Mouse (Mus musculus) limb, embryonic 10.5 days (tissue): ENCODE measurements at regions not wholly inside any gene's neighbourhood (a gene's known extent, or its start where the extent isn't known, plus 50 kb on each side); places are given as distances from the start of the nearest gene placed in this dataset.

Source experiments
- DNase-seq: peaks from one replicate; pipeline ENCODE4 v3.0.0-alpha.2; 2017; ENCODE audit warnings: low spot score
- H3K27ac ChIP-seq: fragments of 300-500 bp; sonication (generic); 2 replicates; pipeline ENCODE4 v1.5.1; 2016; ENCODE audit warnings: mild to moderate bottlenecking
- H3K27me3 ChIP-seq: fragments of 300-500 bp; sonication (generic); 2 replicates; pipeline ENCODE4 v1.6.1; 2016; ENCODE audit warnings: low read depth, mild to moderate bottlenecking; ENCODE audit not compliant: poor library complexity, severe bottlenecking
- H3K36me3 ChIP-seq: fragments of 300-500 bp; sonication (generic); 2 replicates; pipeline ENCODE4 v1.6.1; 2016; ENCODE audit warnings: mild to moderate bottlenecking, moderate library complexity
- H3K4me1 ChIP-seq: fragments of 300-500 bp; sonication (generic); 2 replicates; pipeline ENCODE4 v1.6.1; 2016
- H3K4me3 ChIP-seq: fragments of 300-500 bp; sonication (generic); 2 replicates; pipeline ENCODE4 v1.5.1; 2016; ENCODE audit warnings: mild to moderate bottlenecking, moderate library complexity
- H3K9me3 ChIP-seq: fragments of 300-500 bp; sonication (generic); replicated peaks from 2 replicates; pipeline ENCODE4 v1.6.1; 2016; ENCODE audit warnings: mild to moderate bottlenecking
- WGBS: fragments of 180-500 bp; shearing (Covaris S2); methylation state at CpG from one replicate; pipeline ENCODE4 v1.1.7; 2016; 5-methylcytosine and 5-hydroxymethylcytosine counted together

GRCm38 (mm10) chr12:70598211-70598701 is 145.4 kb downstream of the Tmx1 start:
- WGBS = 92% methylated on average over 15 of the region's 15 CpGs
- H3K27ac ChIP-seq = no peak overlapping the region
- H3K36me3 ChIP-seq = no peaks in the 10 kb centered on the region
- H3K4me3 ChIP-seq = no peak overlapping the region
- H3K4me1 ChIP-seq = no peaks in the 10 kb centered on the region
- DNase-seq = no peak
- H3K9me3 ChIP-seq = no peaks in the 10 kb centered on the region
- no peaks in the 10 kb centered on the region for H3K27me3 ChIP-seq

DNA sequence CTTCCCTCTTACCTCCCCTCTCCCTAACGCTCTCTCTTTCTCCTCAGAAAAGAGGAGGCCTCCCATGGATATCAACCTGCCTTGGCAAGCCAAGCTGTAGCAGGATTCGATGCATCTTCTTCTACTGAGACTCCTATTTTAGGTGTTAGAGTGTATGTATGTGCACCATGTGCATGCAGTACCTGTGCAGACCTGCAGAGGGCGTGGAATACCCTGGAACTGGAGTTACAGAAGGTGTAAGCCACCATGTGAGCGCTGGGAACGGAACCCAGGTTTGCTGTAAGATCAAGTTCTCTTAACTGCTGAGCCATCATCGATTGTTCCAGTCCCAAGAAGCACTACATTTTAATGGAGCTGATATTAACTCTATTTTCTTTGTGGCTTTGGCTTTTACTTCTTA is 146.8 kb downstream of the Tmx1 start:
- Histone ChIP-seq H3K27ac (no peak overlapping the region), H3K4me3 (no peak overlapping the region), H3K9me3 (no peaks in the 10 kb centered on the region), H3K27me3 (no peaks in the 10 kb centered on the region), H3K36me3 (no peaks in the 10 kb centered on the region), H3K4me1 (no peaks in the 10 kb centered on the region)
- 84% methylated on average over 6 of the region's 6 CpGs for WGBS
- no peak for DNase-seq

DNA sequence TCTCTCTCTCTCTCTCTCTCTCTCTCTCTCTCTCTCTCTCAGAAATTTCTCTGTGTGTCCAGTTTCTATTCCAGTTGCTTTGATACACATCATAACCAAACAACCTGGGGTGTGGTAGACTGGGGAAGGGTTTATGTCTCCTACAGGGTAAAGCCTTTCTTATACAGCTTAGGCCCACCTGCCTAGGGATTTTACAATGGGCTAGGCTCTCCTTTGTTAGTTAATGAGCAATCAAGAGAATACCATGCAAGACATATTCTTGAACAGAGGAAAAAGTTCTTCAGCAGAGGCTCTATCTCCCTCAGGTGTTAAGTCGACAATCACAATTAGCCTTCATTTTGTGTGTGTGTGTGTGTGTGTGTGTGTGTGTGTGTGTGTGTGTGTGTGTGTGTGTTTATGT is 151.0 kb downstream of the Tmx1 start:
- Histone ChIP-seq H3K4me1 (peaks cover 5% of the 10 kb centered on the region; the same call in 1 of the 2 replicates), H3K27ac (no peak overlapping the region), H3K4me3 (no peak overlapping the region), H3K36me3 (no peaks in the 10 kb centered on the region), H3K9me3 (no peaks in the 10 kb centered on the region), H3K27me3 (no peaks in the 10 kb centered on the region)
- no peak for DNase-seq
- WGBS = 84% methylated on average over 1 of the region's 1 CpGs

DNA sequence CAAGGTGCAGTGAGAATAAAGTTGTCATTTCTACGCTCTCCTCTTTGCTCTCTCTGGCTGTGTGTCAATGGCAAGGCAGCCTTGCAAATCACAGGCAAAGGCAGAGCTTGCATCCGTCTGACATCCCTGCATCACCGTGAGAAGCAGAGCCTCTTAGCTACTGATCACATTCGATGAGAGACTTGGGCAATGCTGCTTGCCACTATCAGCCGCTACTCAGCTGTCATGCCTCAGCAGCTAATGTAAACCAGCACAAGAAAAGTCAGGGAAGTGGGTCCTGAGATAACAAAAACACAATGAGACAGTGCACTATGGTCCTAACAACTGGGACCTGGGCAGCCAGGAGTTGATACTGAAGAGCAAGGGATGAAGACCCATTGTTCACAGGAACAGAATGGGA is 155.8 kb downstream of the Tmx1 start:
- no peaks in the 10 kb centered on the region for H3K9me3 ChIP-seq
- H3K27me3 ChIP-seq = no peaks in the 10 kb centered on the region
- peaks cover 7% of the 10 kb centered on the region; the same call in 1 of the 2 replicates for H3K4me1 ChIP-seq
- H3K27ac ChIP-seq = no peak overlapping the region
- DNase-seq = no peak
- H3K36me3 ChIP-seq = no peaks in the 10 kb centered on the region
- WGBS = 81% methylated on average over 5 of the region's 5 CpGs
- H3K4me3 ChIP-seq = no peak overlapping the region

DNA sequence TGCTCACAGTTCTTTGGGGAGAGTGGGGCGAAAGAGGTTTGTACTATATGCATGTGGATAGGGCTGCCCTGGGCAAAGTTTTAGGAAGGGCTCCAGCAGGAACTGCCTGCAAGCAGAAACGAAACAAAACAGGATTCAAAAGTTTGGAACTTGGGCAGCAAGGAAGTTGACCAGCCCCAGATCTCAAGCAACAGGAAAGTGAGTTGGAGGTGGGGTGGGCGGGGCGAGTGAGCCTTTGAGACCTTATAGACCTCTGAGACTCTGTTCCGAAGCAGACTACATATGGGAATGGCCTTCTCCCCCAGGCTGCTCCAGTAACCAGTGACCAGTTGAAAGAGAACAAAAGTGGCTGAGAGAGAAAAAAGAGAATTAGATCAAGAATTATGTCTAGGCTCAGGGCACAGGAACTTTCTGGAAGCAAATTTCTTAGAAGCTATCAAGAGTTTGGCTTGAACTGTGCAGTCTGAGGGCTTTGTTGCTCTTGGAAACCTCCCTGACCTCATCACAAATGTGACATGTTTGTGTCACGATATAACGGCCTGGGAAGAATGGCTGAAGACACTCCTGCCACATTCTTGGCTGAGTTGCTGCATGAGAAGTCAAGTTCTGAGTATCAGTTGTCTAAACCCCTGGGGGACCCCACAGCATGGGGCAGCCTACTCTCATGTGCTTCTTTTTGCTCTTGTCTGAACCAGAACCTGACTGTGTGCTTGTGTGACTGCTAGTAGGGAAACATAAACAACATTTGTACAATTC is 156.4 kb downstream of the Tmx1 start:
- Histone ChIP-seq H3K27me3 (no peaks in the 10 kb centered on the region), H3K4me1 (peaks cover 7% of the 10 kb centered on the region; the same call in 1 of the 2 replicates), H3K9me3 (no peaks in the 10 kb centered on the region), H3K27ac (no peak overlapping the region), H3K36me3 (no peaks in the 10 kb centered on the region), H3K4me3 (no peak overlapping the region)
- no peak for DNase-seq
- WGBS = 82% methylated on average over 7 of the region's 7 CpGs

GRCm38 (mm10) chr12:70611891-70612290 is 159.0 kb downstream of the Tmx1 start:
- H3K27me3 ChIP-seq = no peaks in the 10 kb centered on the region
- no peaks in the 10 kb centered on the region for H3K36me3 ChIP-seq
- DNase-seq = no peak
- H3K9me3 ChIP-seq = no peaks in the 10 kb centered on the region
- peaks cover 10% of the 10 kb centered on the region; the same call in 1 of the 2 replicates for H3K4me1 ChIP-seq
- H3K4me3 ChIP-seq = no peak overlapping the region
- H3K27ac ChIP-seq = no peak overlapping the region
- WGBS = 84% methylated on average over 5 of the region's 5 CpGs

GRCm38 (mm10) chr12:70613244-70613643 is 160.3 kb downstream of the Tmx1 start:
- Histone ChIP-seq H3K36me3 (no peaks in the 10 kb centered on the region), H3K27me3 (no peaks in the 10 kb centered on the region), H3K4me3 (no peak overlapping the region), H3K4me1 (peaks cover 10% of the 10 kb centered on the region; the same call in 1 of the 2 replicates), H3K27ac (no peak overlapping the region), H3K9me3 (no peaks in the 10 kb centered on the region)
- 92% methylated on average over 5 of the region's 5 CpGs for WGBS
- DNase-seq = no peak

- no peak overlapping the region for H3K4me3 ChIP-seq
- peaks cover 3% of the 10 kb centered on the region; the same call in 1 of the 2 replicates for H3K4me1 ChIP-seq
- H3K36me3 ChIP-seq = no peaks in the 10 kb centered on the region
- H3K27ac ChIP-seq = no peak overlapping the region
- whole genome bisulfite sequencing = 56% methylated on average over 2 of the region's 2 CpGs
- H3K27me3 ChIP-seq = no peaks in the 10 kb centered on the region
- H3K9me3 ChIP-seq = no peaks in the 10 kb centered on the region
- no peak for DNase-seq
Observed at GRCm38 (mm10) chr12:70614101-70614500, 161.2 kb downstream of the Tmx1 start.

GRCm38 (mm10) chr12:70614686-70615085 is 161.8 kb downstream of the Tmx1 start:
- H3K9me3 ChIP-seq = no peaks in the 10 kb centered on the region
- H3K27ac ChIP-seq = no peak overlapping the region
- no peak for DNase-seq
- no peaks in the 10 kb centered on the region for H3K27me3 ChIP-seq
- H3K4me1 ChIP-seq = peaks cover 3% of the 10 kb centered on the region; the same call in 1 of the 2 replicates
- no peaks in the 10 kb centered on the region for H3K36me3 ChIP-seq
- no peak overlapping the region for H3K4me3 ChIP-seq
- WGBS = 90% methylated on average over 2 of the region's 2 CpGs

DNA sequence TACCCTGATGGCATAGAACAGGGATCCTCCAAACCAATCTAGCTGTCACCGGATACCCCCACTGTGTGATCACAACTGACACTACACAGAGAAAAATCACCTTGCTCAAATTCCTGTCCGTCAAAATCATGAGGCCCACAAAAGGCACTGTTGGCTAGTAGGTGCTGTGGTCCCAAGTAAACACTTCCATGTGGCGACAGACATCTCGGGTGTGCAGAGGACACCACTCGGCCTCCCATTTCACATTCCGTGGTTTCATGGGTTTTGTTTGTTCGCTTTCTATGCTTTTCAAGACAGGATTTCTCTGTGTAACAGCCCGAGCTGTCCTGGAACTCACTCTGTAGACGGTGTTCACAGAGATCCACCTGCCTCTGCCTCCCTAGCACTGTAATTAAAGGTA is 162.2 kb downstream of the Tmx1 start:
- Histone ChIP-seq H3K9me3 (no peaks in the 10 kb centered on the region), H3K4me3 (no peak overlapping the region), H3K27me3 (no peaks in the 10 kb centered on the region), H3K36me3 (no peaks in the 10 kb centered on the region), H3K4me1 (peaks cover 3% of the 10 kb centered on the region; the same call in 1 of the 2 replicates), H3K27ac (no peak overlapping the region)
- no peak for DNase-seq
- 94% methylated on average over 9 of the region's 9 CpGs for WGBS

DNA sequence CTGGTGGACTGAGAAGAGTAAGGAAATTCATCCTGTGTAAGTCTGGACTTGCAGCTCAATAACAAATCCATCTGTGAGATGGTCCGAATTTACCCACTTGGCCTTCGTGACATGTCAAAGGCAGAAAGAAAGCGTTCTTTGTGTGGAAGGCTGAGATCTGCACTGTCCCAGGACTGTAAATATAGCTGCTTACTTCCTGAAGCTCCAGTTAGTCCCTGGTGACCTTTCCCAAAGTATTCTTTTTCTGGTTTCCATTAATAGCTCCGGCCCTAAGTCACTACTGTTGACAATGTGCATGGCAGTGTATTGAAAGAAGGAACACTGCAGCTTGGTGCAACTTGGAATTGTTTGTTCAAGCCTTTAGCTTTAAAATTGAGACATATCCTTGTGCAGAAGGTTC is 163.2 kb downstream of the Tmx1 start:
- no peak overlapping the region for H3K27ac ChIP-seq
- DNase-seq = no peak
- H3K36me3 ChIP-seq = no peaks in the 10 kb centered on the region
- no peak overlapping the region for H3K4me3 ChIP-seq
- 83% methylated on average over 4 of the region's 4 CpGs for WGBS
- H3K27me3 ChIP-seq = no peaks in the 10 kb centered on the region
- H3K9me3 ChIP-seq = no peaks in the 10 kb centered on the region
- peaks cover 3% of the 10 kb centered on the region; the same call in 1 of the 2 replicates for H3K4me1 ChIP-seq

GRCm38 (mm10) chr12:70616487-70616886 is 163.6 kb downstream of the Tmx1 start:
- 48% methylated on average over 4 of the region's 4 CpGs for WGBS
- Histone ChIP-seq H3K36me3 (no peaks in the 10 kb centered on the region), H3K27ac (no peak overlapping the region), H3K27me3 (no peaks in the 10 kb centered on the region), H3K4me1 (peaks cover 5% of the 10 kb centered on the region), H3K4me3 (no peak overlapping the region), H3K9me3 (no peaks in the 10 kb centered on the region)
- DNase-seq = no peak

DNA sequence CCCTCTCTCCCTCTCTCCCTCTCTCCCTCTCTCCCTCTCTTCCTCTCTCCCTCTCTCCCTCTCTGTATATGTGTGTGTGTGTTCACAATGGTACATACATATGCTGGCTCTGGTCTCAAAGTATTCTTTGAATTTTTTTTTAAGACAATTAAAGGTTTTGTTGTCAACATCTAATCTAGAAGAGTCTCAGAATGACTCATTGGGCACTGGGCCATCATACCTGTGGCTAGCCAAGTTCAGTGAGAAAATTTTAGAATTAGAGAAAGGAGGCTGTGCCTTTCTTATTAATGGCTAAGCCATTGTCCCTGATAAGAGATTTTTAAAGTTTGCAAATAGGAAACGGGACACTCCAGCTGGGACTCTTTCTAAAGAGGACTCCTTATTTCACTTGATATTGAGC is 164.1 kb downstream of the Tmx1 start:
- H3K4me3 ChIP-seq = no peak overlapping the region
- H3K27me3 ChIP-seq = no peaks in the 10 kb centered on the region
- WGBS = 87% methylated on average over 1 of the region's 1 CpGs
- H3K36me3 ChIP-seq = no peaks in the 10 kb centered on the region
- DNase-seq = no peak
- H3K9me3 ChIP-seq = no peaks in the 10 kb centered on the region
- H3K27ac ChIP-seq = no peak overlapping the region
- peaks cover 11% of the 10 kb centered on the region for H3K4me1 ChIP-seq
